ENCODE assay signal across 10 mouse cellular contexts in the genomic region with DNA sequence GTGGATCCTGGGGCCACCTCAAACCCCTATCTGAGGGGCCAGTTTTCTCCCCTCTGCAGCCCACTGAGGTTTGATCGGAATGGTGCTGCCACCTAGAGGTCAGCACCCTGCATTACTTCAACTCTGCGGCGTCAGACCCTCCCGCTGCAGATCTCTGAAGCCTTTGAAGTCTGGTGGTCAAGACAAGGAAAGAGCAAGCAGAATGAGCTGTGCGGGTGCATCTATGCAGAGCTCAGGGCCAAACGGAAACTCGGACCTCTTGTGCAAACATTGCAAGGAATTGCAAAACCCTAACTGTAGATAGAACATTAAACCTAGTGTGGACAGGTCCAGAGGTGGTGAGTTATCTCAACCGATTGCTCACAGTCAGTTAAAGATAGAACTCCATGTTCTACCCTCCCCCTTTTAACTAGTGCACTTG. TPM values are rescaled to one million over a fixed set of nuclear protein-coding genes. Genes with fewer than 3 reads are reported as not detected.
DNase-seq lines count a peak whose midpoint lies in the region; ATAC-seq lines count a peak whose summit lies in the region.
"Had no signal": no experiment of that assay in that cellular context is flagged by ENCODE, and none has a peak within 500 bp of the region (broad histone marks: within the 10 kb centered on the region; RNA-seq: fewer than 3 reads in every experiment).

No protein-coding gene starts in this region.

- H3K4me2 ChIP-seq in hindbrain, embryonic 16.5 days (ENCODE audit: low read length) = no peak overlapping the region
- H3K4me2 ChIP-seq: embryonic facial prominence, embryonic 13.5 days had no signal

- peaks cover 20% of the 10 kb centered on the region for H3K27me3 ChIP-seq in hindbrain, embryonic 10.5 days (ENCODE audit: insufficient read depth, poor library complexity, severe bottlenecking)
- no peaks in the 10 kb centered on the region for H3K27me3 ChIP-seq in hindbrain, embryonic 16.5 days (replicated peaks; ENCODE audit: control insufficient read depth, insufficient read depth, low read length)

- no peaks in the 10 kb centered on the region for H3K36me3 ChIP-seq in hindbrain, embryonic 10.5 days
- H3K36me3 ChIP-seq in hindbrain, embryonic 16.5 days (ENCODE audit: control insufficient read depth, insufficient read depth, low read length) = no peaks in the 10 kb centered on the region
- H3K36me3 ChIP-seq: embryonic facial prominence, embryonic 13.5 days had no signal

- H3K9me3 ChIP-seq in hindbrain, embryonic 10.5 days = no peaks in the 10 kb centered on the region
- H3K9me3 ChIP-seq in hindbrain, embryonic 16.5 days (ENCODE audit: control insufficient read depth, low read length) = no peaks in the 10 kb centered on the region
- H3K9me3 ChIP-seq: embryonic facial prominence, embryonic 13.5 days had no signal

- 0 out of 2 replicates have a peak, but pooled peaks cover 5% of the 10 kb centered on the region for H3K4me1 ChIP-seq in hindbrain, embryonic 10.5 days (replicated peaks)
- no peaks in the 10 kb centered on the region for H3K4me1 ChIP-seq in hindbrain, embryonic 16.5 days (ENCODE audit: control insufficient read depth, insufficient read depth, low read depth, low read length)
- H3K4me1 ChIP-seq: embryonic facial prominence, embryonic 13.5 days had no signal

- DNase-seq in hindbrain, embryonic 10.5 days (ENCODE audit: low spot score) = peak; percentile 65
- peak; percentile 72 for DNase-seq in adrenal gland, postnatal 14 days
- peak; percentile 55 to 62 for DNase-seq in kidney, postnatal 4 days
- peak; percentile 28 for DNase-seq in testis, postnatal 14 days (ENCODE audit: low spot score)

- WGBS in hindbrain, embryonic 10.5 days = 14% methylated on average over 8 of the region's 8 CpGs
- WGBS in hindbrain, embryonic 16.5 days = 13% methylated on average over 8 of the region's 8 CpGs

- no peak overlapping the region for H3K9ac ChIP-seq in hindbrain, embryonic 16.5 days (ENCODE audit: low read depth, low read length)
- H3K9ac ChIP-seq: embryonic facial prominence, embryonic 13.5 days had no signal

- H3K4me3 ChIP-seq in hindbrain, embryonic 10.5 days = no peak overlapping the region
- no peak overlapping the region for H3K4me3 ChIP-seq in hindbrain, embryonic 16.5 days (ENCODE audit: low read length)
- H3K4me3 ChIP-seq: embryonic facial prominence, embryonic 13.5 days had no signal

- no peak for ATAC-seq in hindbrain, embryonic 16.5 days
- ATAC-seq in CD4-positive, CD25-positive, alpha-beta regulatory T cell, adult 4 months = peak; percentile 43
- ATAC-seq in erythroid progenitor cell, adult 5-6 weeks (replicated peaks; ENCODE audit: low FRiP score, poor library complexity, severe bottlenecking) = peak; percentile 59; the same call in 1 of the 2 replicates
- peak; percentile 97 for ATAC-seq in megakaryocyte progenitor cell, adult 5-6 weeks (replicated peaks; ENCODE audit: poor library complexity)

- no peak overlapping the region for H3K27ac ChIP-seq in hindbrain, embryonic 10.5 days
- no peak overlapping the region for H3K27ac ChIP-seq in hindbrain, embryonic 16.5 days (ENCODE audit: low read depth, low read length)
- H3K27ac ChIP-seq: embryonic facial prominence, embryonic 13.5 days had no signal

RNA-seq across cellular contexts. Expression of a gene that starts 26.8 kb away (rescaled TPM):
- polyA plus RNA-seq in hindbrain, embryonic 10.5 days (2016; fragmentation: Nextera tagmentation; extraction: Ambion mirVana) = not detected in 2 replicates
- 0.17 TPM in 1 of 2 replicates, not detected in the other for polyA plus RNA-seq in hindbrain, embryonic 16.5 days (2015; fragmentation: Nextera tagmentation; extraction: Ambion mirVana)
- not detected for polyA plus RNA-seq in CD4-positive, CD25-positive, alpha-beta regulatory T cell, adult 4 months (2017; shearing (Covaris generic))
- not detected in 2 replicates for total RNA-seq in adrenal gland, postnatal 14 days (2021)
- total RNA-seq in erythroid progenitor cell, adult 5-6 weeks (2015; ENCODE audit: low replicate concordance) = not detected in 2 replicates
- not detected in 2 replicates for total RNA-seq in erythroid progenitor cell, adult 5-6 weeks (2017; ENCODE audit: low replicate concordance)
- not detected in 2 replicates for total RNA-seq in megakaryocyte progenitor cell, adult 5-6 weeks (2015)
- total RNA-seq in megakaryocyte progenitor cell, adult 5-6 weeks (2017) = not detected in 2 replicates
- total RNA-seq: left cerebral cortex, postnatal 25 days had no signal
- polyA plus RNA-seq: embryonic facial prominence, embryonic 13.5 days had no signal

RNA-seq across cellular contexts. Expression of a gene that starts 36.8 kb away (rescaled TPM):
- 7.7 and 10.9 TPM in 2 replicates for polyA plus RNA-seq in hindbrain, embryonic 10.5 days (2016; fragmentation: Nextera tagmentation; extraction: Ambion mirVana)
- polyA plus RNA-seq in hindbrain, embryonic 16.5 days (2015; fragmentation: Nextera tagmentation; extraction: Ambion mirVana) = 30.3 and 43.5 TPM in 2 replicates
- 1 to 10 TPM; 1.6 to 2.8 TPM for polyA plus RNA-seq in CD4-positive, CD25-positive, alpha-beta regulatory T cell, adult 4 months (2017; shearing (Covaris generic))
- total RNA-seq in adrenal gland, postnatal 14 days (2021) = 167 and 212 TPM in 2 replicates
- 29.3 and 42.2 TPM in 2 replicates for total RNA-seq in erythroid progenitor cell, adult 5-6 weeks (2015; ENCODE audit: low replicate concordance)
- total RNA-seq in erythroid progenitor cell, adult 5-6 weeks (2017; ENCODE audit: low replicate concordance) = 15.8 and 20.8 TPM in 2 replicates
- total RNA-seq in megakaryocyte progenitor cell, adult 5-6 weeks (2015) = 23.3 and 37.7 TPM in 2 replicates
- total RNA-seq in megakaryocyte progenitor cell, adult 5-6 weeks (2017) = 9.8 and 16.2 TPM in 2 replicates

RNA-seq across cellular contexts. Expression of a gene that starts 37.3 kb away (rescaled TPM):
- polyA plus RNA-seq in hindbrain, embryonic 10.5 days (2016; fragmentation: Nextera tagmentation; extraction: Ambion mirVana) = 1.4 and 1.5 TPM in 2 replicates
- 5.1 and 5.2 TPM in 2 replicates for polyA plus RNA-seq in hindbrain, embryonic 16.5 days (2015; fragmentation: Nextera tagmentation; extraction: Ambion mirVana)
- polyA plus RNA-seq in CD4-positive, CD25-positive, alpha-beta regulatory T cell, adult 4 months (2017; shearing (Covaris generic)) = 1 to 10 TPM; 1.2 to 5.7 TPM
- total RNA-seq in adrenal gland, postnatal 14 days (2021) = 43.6 and 57.0 TPM in 2 replicates
- total RNA-seq in erythroid progenitor cell, adult 5-6 weeks (2015; ENCODE audit: low replicate concordance) = 32.8 and 35.2 TPM in 2 replicates
- 45.6 and 67.9 TPM in 2 replicates for total RNA-seq in erythroid progenitor cell, adult 5-6 weeks (2017; ENCODE audit: low replicate concordance)
- total RNA-seq in megakaryocyte progenitor cell, adult 5-6 weeks (2015) = 3.4 and 5.9 TPM in 2 replicates
- total RNA-seq in megakaryocyte progenitor cell, adult 5-6 weeks (2017) = 22.7 and 37.3 TPM in 2 replicates

RNA-seq across cellular contexts. Expression of a gene that starts 43.4 kb away (rescaled TPM):
- 2.3 and 3.8 TPM in 2 replicates for polyA plus RNA-seq in hindbrain, embryonic 10.5 days (2016; fragmentation: Nextera tagmentation; extraction: Ambion mirVana)
- polyA plus RNA-seq in hindbrain, embryonic 16.5 days (2015; fragmentation: Nextera tagmentation; extraction: Ambion mirVana) = 0.44 and 0.49 TPM in 2 replicates
- polyA plus RNA-seq in CD4-positive, CD25-positive, alpha-beta regulatory T cell, adult 4 months (2017; shearing (Covaris generic)) = under 1 TPM; 0.08 to 0.63 TPM
- total RNA-seq in adrenal gland, postnatal 14 days (2021) = 5.9 and 27.2 TPM in 2 replicates
- total RNA-seq in erythroid progenitor cell, adult 5-6 weeks (2015; ENCODE audit: low replicate concordance) = 12.6 and 18.0 TPM in 2 replicates
- 4.9 and 6.8 TPM in 2 replicates for total RNA-seq in erythroid progenitor cell, adult 5-6 weeks (2017; ENCODE audit: low replicate concordance)
- total RNA-seq in megakaryocyte progenitor cell, adult 5-6 weeks (2015) = 52.6 and 56.2 TPM in 2 replicates
- 48.5 and 55.8 TPM in 2 replicates for total RNA-seq in megakaryocyte progenitor cell, adult 5-6 weeks (2017)

RNA-seq across cellular contexts. Expression of a gene that starts 59.4 kb away (rescaled TPM):
- 66.4 and 73.5 TPM in 2 replicates for polyA plus RNA-seq in hindbrain, embryonic 10.5 days (2016; fragmentation: Nextera tagmentation; extraction: Ambion mirVana)
- 161 and 172 TPM in 2 replicates for polyA plus RNA-seq in hindbrain, embryonic 16.5 days (2015; fragmentation: Nextera tagmentation; extraction: Ambion mirVana)
- polyA plus RNA-seq in CD4-positive, CD25-positive, alpha-beta regulatory T cell, adult 4 months (2017; shearing (Covaris generic)) = 1 to 10 TPM; 5.1 to 5.5 TPM
- 83.4 and 88.8 TPM in 2 replicates for total RNA-seq in adrenal gland, postnatal 14 days (2021)
- total RNA-seq in erythroid progenitor cell, adult 5-6 weeks (2015; ENCODE audit: low replicate concordance) = 2.2 and 14.7 TPM in 2 replicates
- not detected in 2 replicates for total RNA-seq in erythroid progenitor cell, adult 5-6 weeks (2017; ENCODE audit: low replicate concordance)
- total RNA-seq in megakaryocyte progenitor cell, adult 5-6 weeks (2015) = 7.6 and 8.0 TPM in 2 replicates
- 8.3 and 10.3 TPM in 2 replicates for total RNA-seq in megakaryocyte progenitor cell, adult 5-6 weeks (2017)
